Mouse (Mus musculus) stomach, postnatal 0 days (tissue): ENCODE measurements around the gene Arel1. TPM values are rescaled to one million over a fixed set of nuclear protein-coding genes. Genes with fewer than 3 reads are reported as not detected.
A peak's percentile ranks its signal among the peaks of the same experiment; 100 is the strongest.

Source experiments
- ATAC-seq: fragments of 200-750 bp; cut with Nextera tagmentation; 2 replicates; pipeline ENCODE4 v1.8.0; 2017; ENCODE audit not compliant: low FRiP score, low TSS enrichment
- DNase-seq: peaks from one replicate; pipeline ENCODE4 v3.0.0-alpha.2; 2016; ENCODE audit warnings: low spot score
- H3K27ac ChIP-seq: fragments of 300-500 bp; sonication (generic); replicated peaks from 2 replicates; pipeline ENCODE4 v1.5.1; 2014; ENCODE audit warnings: mild to moderate bottlenecking, control low read depth
- H3K27me3 ChIP-seq: fragments of 300-500 bp; sonication (generic); 2 replicates; pipeline ENCODE4 v1.6.1; 2014; ENCODE audit warnings: low read length; ENCODE audit not compliant: control insufficient read depth, insufficient read depth
- H3K36me3 ChIP-seq: fragments of 300-500 bp; sonication (generic); 2 replicates; pipeline ENCODE4 v1.6.1; 2014; ENCODE audit warnings: low read length, mixed read lengths; ENCODE audit not compliant: control insufficient read depth, insufficient read depth
- H3K4me1 ChIP-seq: fragments of 300-500 bp; sonication (generic); replicated peaks from 2 replicates; pipeline ENCODE4 v1.6.1; 2014; ENCODE audit warnings: antibody characterized with exemption; ENCODE audit not compliant: control insufficient read depth, insufficient read depth
- H3K4me2 ChIP-seq: fragments of 300-500 bp; sonication (generic); replicated peaks from 2 replicates; pipeline ENCODE4 v1.6.1; 2014; ENCODE audit warnings: low read depth, mild to moderate bottlenecking, control low read depth, moderate library complexity
- H3K4me3 ChIP-seq: fragments of 300-500 bp; sonication (generic); 2 replicates; pipeline ENCODE4 v1.5.1; 2014; ENCODE audit warnings: low read depth, low read length, control low read depth
- H3K9ac ChIP-seq: fragments of 300-500 bp; sonication (generic); 2 replicates; pipeline ENCODE4 v1.6.1; 2014; ENCODE audit warnings: mild to moderate bottlenecking, low read length, control low read depth, mixed read lengths
- H3K9me3 ChIP-seq: fragments of 300-500 bp; sonication (generic); 2 replicates; pipeline ENCODE4 v1.6.1; 2016; ENCODE audit warnings: low read length; ENCODE audit not compliant: control insufficient read depth
- CTCF ChIP-seq: IDR thresholded peaks from 2 replicates; pipeline ENCODE4 v1.5.1; 2016; ENCODE audit warnings: antibody characterized with exemption, low read depth, mild to moderate bottlenecking, moderate library complexity
- EP300 ChIP-seq: optimal IDR thresholded peaks from 2 replicates; pipeline ENCODE3; 2016; ENCODE audit warnings: antibody characterized with exemption
- WGBS: fragments of 180-500 bp; shearing (Covaris S2); extraction: QIAGEN DNeasy Blood & Tissue Kit; methylation state at CpG from one replicate; pipeline ENCODE4 v1.1.7; 2014; 5-methylcytosine and 5-hydroxymethylcytosine counted together
- polyA plus RNA-seq: library from polyadenylated mRNA; unstranded; fragments of >200 nt; fragmentation: Nextera tagmentation; extraction: Ambion mirVana; gene quantifications from 2 replicates; pipeline ENCODE4 v1.2.1, GENCODE M21; 2015

Gene Arel1
- polyA plus RNA-seq, 1 experiment from 2014 or later = 4.8 TPM

DNA sequence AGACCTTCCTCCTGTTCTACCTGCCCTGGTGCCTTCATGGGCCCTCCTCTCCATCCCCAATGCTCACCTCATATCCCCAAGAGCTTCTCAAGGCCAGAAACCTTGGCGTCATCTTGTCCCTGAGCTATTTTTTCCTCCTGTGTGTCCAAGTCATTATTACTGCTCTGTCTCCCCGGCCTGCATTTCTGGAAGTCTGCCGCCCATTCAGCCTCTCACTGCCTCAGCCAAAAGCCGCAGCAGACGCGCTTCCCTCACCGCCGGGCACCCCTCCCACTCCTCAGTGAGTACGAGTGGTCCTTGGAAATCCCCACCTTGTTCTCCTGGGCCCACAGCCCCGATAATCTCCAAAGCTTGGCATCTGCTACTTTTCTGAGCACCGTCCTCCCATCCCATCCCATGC lies 90.6 kb downstream of the Arel1 start:
- Histone ChIP-seq H3K27ac (no peak overlapping the region), H3K9me3 (no peaks in the 10 kb centered on the region), H3K4me3 (no peak overlapping the region), H3K4me2 (no peak overlapping the region), H3K27me3 (peaks cover 6% of the 10 kb centered on the region; the same call in 1 of the 2 replicates), H3K4me1 (peaks cover 3% of the 10 kb centered on the region; the same call in 1 of the 2 replicates), H3K9ac (no peak overlapping the region), H3K36me3 (no peaks in the 10 kb centered on the region)
- no peak for DNase-seq
- ATAC-seq = no peak
- TF ChIP-seq CTCF (no peak), EP300 (no peak)
- 35% methylated on average over 11 of the region's 11 CpGs for WGBS

DNA sequence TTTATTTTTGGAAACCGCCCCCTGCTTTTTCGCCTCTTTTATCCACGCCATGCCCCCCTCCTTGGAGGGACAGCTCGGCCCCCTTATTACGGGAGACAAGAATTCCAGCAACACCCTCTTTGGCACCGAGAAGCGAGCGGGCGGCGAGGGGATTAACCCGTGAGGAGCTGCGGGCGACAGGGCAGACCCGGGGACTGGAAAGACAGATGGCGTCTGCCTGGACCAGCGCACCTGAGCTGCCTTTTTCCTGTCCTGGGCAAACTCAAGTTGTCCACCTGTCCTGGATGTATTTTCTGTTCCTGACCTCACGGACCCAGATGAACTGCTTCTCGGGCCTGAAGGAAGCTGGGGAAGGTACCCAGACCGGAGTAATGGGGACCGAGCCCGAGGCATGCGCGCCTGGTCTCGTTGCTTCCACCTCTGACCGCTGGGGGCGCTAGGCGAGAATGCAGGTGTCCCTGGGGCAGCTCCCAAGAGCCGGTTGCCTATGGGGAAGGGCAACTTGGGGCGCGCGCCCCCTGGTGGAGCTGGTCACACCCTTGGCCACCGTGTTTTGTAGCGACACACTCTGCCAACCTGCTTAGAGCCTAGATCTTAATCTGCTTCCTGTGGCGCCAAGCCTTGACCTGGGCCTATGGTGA lies 94.1 kb downstream of the Arel1 start, which contains the start of gene Ltbp2:
TSS of gene Ltbp2 (minus strand) at position 52 of the 641 bp plus-strand sequence.
- TF ChIP-seq CTCF = peak; percentile 98
- TF ChIP-seq EP300 = no peak
- H3K4me3 ChIP-seq = peak within 1 kb of the TSS; percentile 44
- 2% methylated on average over 34 of the region's 34 CpGs for WGBS
- H3K9ac ChIP-seq = peak within 1 kb of the TSS; percentile 43
- peaks cover 6% of the 10 kb centered on the region; the same call in 1 of the 2 replicates for H3K27me3 ChIP-seq
- DNase-seq (peak; percentile 94), ATAC-seq (peak; percentile 84)
- H3K36me3 ChIP-seq = no peaks in the 10 kb centered on the region
- H3K27ac ChIP-seq = no peak within 1 kb of the TSS
- H3K4me1 ChIP-seq = peaks cover 3% of the 10 kb centered on the region; the same call in 1 of the 2 replicates
- no peaks in the 10 kb centered on the region for H3K9me3 ChIP-seq
- H3K4me2 ChIP-seq = peak within 1 kb of the TSS; percentile 70

DNA sequence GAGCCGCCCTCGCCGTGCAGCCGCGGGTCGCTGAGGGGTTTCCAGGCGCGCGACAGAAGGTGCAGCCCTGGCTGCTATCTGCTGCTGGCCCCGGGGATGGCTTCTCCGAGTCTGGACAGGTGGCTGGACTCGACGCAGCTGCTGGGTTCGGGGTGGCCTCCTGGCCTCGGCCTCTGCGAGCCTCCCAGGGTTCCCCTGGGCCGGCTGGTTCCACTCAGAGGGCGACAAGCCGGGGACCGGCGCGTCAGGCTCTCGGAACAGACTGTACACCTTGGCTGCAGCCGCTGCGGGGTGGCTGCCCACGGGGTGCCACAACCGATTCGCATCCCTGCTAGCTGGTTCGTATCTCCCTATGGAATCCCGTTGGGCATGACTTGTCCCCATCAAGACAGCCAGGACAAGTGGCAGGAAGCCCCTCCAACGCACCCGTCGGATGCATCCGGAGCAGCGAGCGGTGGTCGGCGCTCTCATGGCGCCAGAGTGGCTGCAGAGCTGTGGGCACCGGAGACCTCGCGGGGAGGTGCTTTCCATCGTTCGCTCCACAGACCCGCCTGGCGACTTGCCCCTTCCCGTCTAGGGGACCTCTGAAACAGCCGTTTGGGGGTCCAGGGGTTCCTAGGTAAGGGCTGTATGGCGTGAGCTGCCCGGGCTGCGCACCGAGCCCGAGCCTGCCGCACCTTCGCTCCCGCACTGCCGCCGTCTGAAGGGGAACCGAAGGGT lies 94.8 kb downstream of the Arel1 start:
- H3K4me1 ChIP-seq = peaks cover 3% of the 10 kb centered on the region; the same call in 1 of the 2 replicates
- TF ChIP-seq CTCF = no peak
- peak overlapping the region; percentile 70 for H3K4me2 ChIP-seq
- WGBS = 1% methylated on average over 59 of the region's 59 CpGs
- H3K9me3 ChIP-seq = no peaks in the 10 kb centered on the region
- H3K4me3 ChIP-seq = peak overlapping the region; percentile 44
- no peak overlapping the region for H3K27ac ChIP-seq
- ATAC-seq (no peak), DNase-seq (peak; percentile 42)
- peak overlapping the region; percentile 43; the same call in 1 of the 2 replicates for H3K9ac ChIP-seq
- no peaks in the 10 kb centered on the region for H3K36me3 ChIP-seq
- peaks cover 6% of the 10 kb centered on the region; the same call in 1 of the 2 replicates for H3K27me3 ChIP-seq

DNA sequence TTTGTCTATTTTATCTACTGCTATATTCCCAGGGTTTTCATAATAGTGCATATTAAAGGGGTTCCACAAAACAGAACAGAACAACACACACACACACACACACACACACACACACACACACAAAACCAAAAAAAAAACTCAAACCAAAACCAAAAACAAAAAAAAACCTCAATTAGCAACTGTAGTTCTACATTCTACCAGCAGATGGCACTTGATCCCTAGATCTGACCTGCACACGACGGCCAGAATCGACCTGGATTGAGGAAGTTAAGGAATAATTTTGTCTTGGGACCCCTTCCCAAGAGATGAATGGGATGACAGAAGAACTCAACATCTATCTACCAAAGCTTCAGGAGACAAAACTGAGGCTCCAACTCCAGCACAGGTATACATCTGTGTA lies 97.3 kb downstream of the Arel1 start:
- peaks cover 3% of the 10 kb centered on the region; the same call in 1 of the 2 replicates for H3K4me1 ChIP-seq
- WGBS = 1% methylated on average over 3 of the region's 3 CpGs
- H3K9me3 ChIP-seq = no peaks in the 10 kb centered on the region
- TF ChIP-seq EP300 (no peak), CTCF (peak; percentile 90)
- H3K27me3 ChIP-seq = peaks cover 6% of the 10 kb centered on the region; the same call in 1 of the 2 replicates
- no peak overlapping the region for H3K4me3 ChIP-seq
- H3K9ac ChIP-seq = no peak overlapping the region
- no peak overlapping the region for H3K27ac ChIP-seq
- no peak overlapping the region for H3K4me2 ChIP-seq
- H3K36me3 ChIP-seq = no peaks in the 10 kb centered on the region
- ATAC-seq = no peak
- DNase-seq = no peak

DNA sequence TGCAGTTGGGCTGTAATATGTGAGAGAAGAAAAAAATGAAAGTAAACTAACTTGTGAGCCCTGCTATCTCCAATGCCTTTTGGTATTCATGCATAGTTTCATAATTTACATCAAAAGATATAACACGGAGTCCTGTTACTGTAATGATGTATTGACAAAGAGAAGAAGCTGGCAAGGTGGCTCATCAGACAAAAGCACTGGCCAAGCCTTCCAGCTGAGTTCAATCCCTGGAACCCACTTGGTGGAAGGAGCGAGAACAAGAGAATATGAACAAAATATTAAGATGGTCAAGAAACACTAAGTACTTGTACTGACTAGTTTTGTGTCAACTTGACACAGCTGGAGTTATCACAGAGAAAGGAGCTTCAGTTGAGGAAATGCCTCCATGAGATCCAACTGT lies 98.4 kb downstream of the Arel1 start:
- H3K36me3 ChIP-seq = no peaks in the 10 kb centered on the region
- H3K9me3 ChIP-seq = no peaks in the 10 kb centered on the region
- no peak for ATAC-seq
- no peak overlapping the region for H3K9ac ChIP-seq
- no peak overlapping the region for H3K4me2 ChIP-seq
- peaks cover 3% of the 10 kb centered on the region; the same call in 1 of the 2 replicates for H3K27me3 ChIP-seq
- DNase-seq = no peak
- H3K27ac ChIP-seq = no peak overlapping the region
- H3K4me1 ChIP-seq = peaks cover 3% of the 10 kb centered on the region; the same call in 1 of the 2 replicates
- WGBS = 65% methylated on average over 2 of the region's 2 CpGs
- no peak for TF ChIP-seq CTCF
- TF ChIP-seq EP300 = no peak
- H3K4me3 ChIP-seq = no peak overlapping the region

Other genes with a start within 250 kb of the Arel1 start
- 49.0 and 49.4 TPM in 2 replicates for gene Npc2, start 197.7 kb downstream of the Arel1 start, polyA plus RNA-seq
- 73.0 and 75.2 TPM in 2 replicates for gene Isca2, start 197.6 kb downstream of the Arel1 start, polyA plus RNA-seq
- 1.3 and 1.4 TPM in 2 replicates for gene Ltbp2, start 94.4 kb downstream of the Arel1 start, polyA plus RNA-seq
- 95.3 and 99.2 TPM in 2 replicates for gene Fcf1, start within 50 bp of the Arel1 start, polyA plus RNA-seq
- gene Ylpm1, start 25.4 kb upstream of the Arel1 start, polyA plus RNA-seq = 9.2 and 10.5 TPM in 2 replicates
- 1.5 and 1.9 TPM in 2 replicates for gene Prox2, start 139.9 kb upstream of the Arel1 start, polyA plus RNA-seq
- 63.2 and 70.2 TPM in 2 replicates for gene Dlst, start 139.9 kb upstream of the Arel1 start, polyA plus RNA-seq
- 0.65 and 0.75 TPM in 2 replicates for gene Rps6kl1, start 180.4 kb upstream of the Arel1 start, polyA plus RNA-seq
- 3.0 and 3.5 TPM in 2 replicates for gene Pgf, start 206.9 kb upstream of the Arel1 start, polyA plus RNA-seq
- gene Eif2b2, start 248.6 kb upstream of the Arel1 start, polyA plus RNA-seq = 50.8 and 58.7 TPM in 2 replicates